Mouse (Mus musculus): ENCODE measurements around the gene Specc1. TPM values are rescaled to one million over a fixed set of nuclear protein-coding genes. Genes with fewer than 3 reads are reported as not detected.
A peak's percentile ranks its signal among the peaks of the same experiment; 100 is the strongest.

Specc1 gene
- total and polyA plus RNA-seq, 3 experiments = 2.5 to 5.8 TPM; not detected in 1

GRCm38 (mm10) chr11:62145216-62146110 lies 188.9 kb downstream of the Specc1 start:
- H3K9ac ChIP-seq (ENCODE audit: control insufficient read depth, low read depth, low read length, poor library complexity, severe bottlenecking) = no peak overlapping the region
- no peak overlapping the region for H3K4me3 ChIP-seq (ENCODE audit: control insufficient read depth in 1 of 2, insufficient read depth in 1 of 2, low read depth in 2 of 2, low read length in 2 of 2)
- H3K27me3 ChIP-seq (ENCODE audit: control insufficient read depth in 1 of 2, insufficient read depth in 2 of 2, low read length in 2 of 2) = no peaks in the 10 kb centered on the region
- H3K9me3 ChIP-seq (replicated peaks; ENCODE audit: insufficient read depth, low read length) = no peaks in the 10 kb centered on the region
- H3K4me1 ChIP-seq (ENCODE audit: control insufficient read depth in 1 of 2, insufficient read depth in 2 of 2, low read length in 2 of 2) = peaks cover 0 to 27% of the 10 kb centered on the region in 2 experiments; a peak in 3 of 4 replicates
- H3K36me3 ChIP-seq (ENCODE audit: control insufficient read depth in 1 of 2, insufficient read depth in 2 of 2, low read length in 2 of 2) = peaks cover 0 to 24% of the 10 kb centered on the region in 2 experiments; a peak in 2 of 4 replicates
- no peaks in the 10 kb centered on the region for H3K79me2 ChIP-seq (ENCODE audit: control insufficient read depth, insufficient read depth, low read length, poor library complexity)
- no peak overlapping the region for H3K27ac ChIP-seq (ENCODE audit: control insufficient read depth, low read depth, low read length)
- TF ChIP-seq E2F4 (IDR thresholded peaks at IDR 0.05; ENCODE audit: borderline replicate concordance, low read depth, low read length) = no peak
- TF ChIP-seq TBP (IDR thresholded peaks at IDR 0.05; ENCODE audit: low read depth, low read length) = no peak
- 0 out of 2 replicates have a peak, but pooled peaks have one; percentile 46 for TF ChIP-seq TCF12 (IDR thresholded peaks at IDR 0.05; ENCODE audit: low read depth, low read length)
- peak; percentile 14; the same call in 1 of the 2 replicates for TF ChIP-seq USF1 (IDR thresholded peaks at IDR 0.05; ENCODE audit: low read depth, low read length)
- TF ChIP-seq RCOR1 (IDR thresholded peaks at IDR 0.05; ENCODE audit: low read depth, low read length) = peak; percentile 91
- TF ChIP-seq EP300 (IDR thresholded peaks at IDR 0.05; ENCODE audit: low read depth in 1 of 2, low read length in 2 of 2) = peak; percentile 39 to 55; a peak in 3 of 4 replicates
- TF ChIP-seq SIN3A (IDR thresholded peaks at IDR 0.05; ENCODE audit: low read length) = peak; percentile 26; the same call in 1 of the 2 replicates
- TF ChIP-seq ETS1 (IDR thresholded peaks at IDR 0.05; ENCODE audit: low read depth, low read length) = peak; percentile 55; the same call in 1 of the 2 replicates
- peak; percentile 28 for DNase-seq (ENCODE audit: low read depth, low spot score)

GRCm38 (mm10) chr11:62146661-62147060 lies 190.1 kb downstream of the Specc1 start:
- no peaks in the 10 kb centered on the region for H3K9me3 ChIP-seq (replicated peaks; ENCODE audit: insufficient read depth, low read length)
- no peaks in the 10 kb centered on the region for H3K27me3 ChIP-seq (ENCODE audit: control insufficient read depth in 1 of 2, insufficient read depth in 2 of 2, low read length in 2 of 2)
- DNase-seq (ENCODE audit: low read depth, low spot score) = peak; percentile 46
- H3K36me3 ChIP-seq (ENCODE audit: control insufficient read depth in 1 of 2, insufficient read depth in 2 of 2, low read length in 2 of 2) = peaks cover 0 to 26% of the 10 kb centered on the region in 2 experiments; a peak in 2 of 4 replicates
- TF ChIP-seq EP300 (IDR thresholded peaks at IDR 0.05; ENCODE audit: low read depth in 1 of 2, low read length in 2 of 2) (peak in 1 of 2 experiments; percentile 32; a peak in 1 of 4 replicates), E2F4 (IDR thresholded peaks at IDR 0.05; ENCODE audit: borderline replicate concordance, low read depth, low read length) (no peak)
- H3K79me2 ChIP-seq (ENCODE audit: control insufficient read depth, insufficient read depth, low read length, poor library complexity) = no peaks in the 10 kb centered on the region
- H3K4me1 ChIP-seq (ENCODE audit: control insufficient read depth in 1 of 2, insufficient read depth in 2 of 2, low read length in 2 of 2) = peaks cover 0 to 27% of the 10 kb centered on the region in 2 experiments; a peak in 3 of 4 replicates
- no peak overlapping the region for H3K4me3 ChIP-seq (ENCODE audit: control insufficient read depth in 1 of 2, insufficient read depth in 1 of 2, low read depth in 2 of 2, low read length in 2 of 2)
- H3K27ac ChIP-seq (ENCODE audit: control insufficient read depth, low read depth, low read length) = no peak overlapping the region
- no peak overlapping the region for H3K9ac ChIP-seq (ENCODE audit: control insufficient read depth, low read depth, low read length, poor library complexity, severe bottlenecking)

GRCm38 (mm10) chr11:62148026-62148425 lies 191.5 kb downstream of the Specc1 start:
- Histone ChIP-seq H3K9ac (ENCODE audit: control insufficient read depth, low read depth, low read length, poor library complexity, severe bottlenecking) (peak overlapping the region; percentile 42), H3K4me3 (ENCODE audit: control insufficient read depth in 1 of 2, insufficient read depth in 1 of 2, low read depth in 2 of 2, low read length in 2 of 2) (no peak overlapping the region)

More at GRCm38 (mm10) chr11:62148026-62148425, 191.5 kb downstream of the Specc1 start:
- Histone ChIP-seq H3K9me3 (replicated peaks; ENCODE audit: insufficient read depth, low read length) (no peaks in the 10 kb centered on the region), H3K4me1 (ENCODE audit: control insufficient read depth in 1 of 2, insufficient read depth in 2 of 2, low read length in 2 of 2) (peaks cover 0 to 35% of the 10 kb centered on the region in 2 experiments; a peak in 3 of 4 replicates), H3K27ac (ENCODE audit: control insufficient read depth, low read depth, low read length) (peak overlapping the region; percentile 81), H3K27me3 (ENCODE audit: control insufficient read depth in 1 of 2, insufficient read depth in 2 of 2, low read length in 2 of 2) (no peaks in the 10 kb centered on the region), H3K79me2 (ENCODE audit: control insufficient read depth, insufficient read depth, low read length, poor library complexity) (no peaks in the 10 kb centered on the region), H3K36me3 (ENCODE audit: control insufficient read depth in 1 of 2, insufficient read depth in 2 of 2, low read length in 2 of 2) (peaks cover 0 to 31% of the 10 kb centered on the region in 2 experiments; a peak in 2 of 4 replicates)
- no peak for DNase-seq (ENCODE audit: low read depth, low spot score)
- TF ChIP-seq TCF12 (IDR thresholded peaks at IDR 0.05; ENCODE audit: low read depth, low read length) (no peak), USF2 (IDR thresholded peaks at IDR 0.05; ENCODE audit: borderline replicate concordance in 1 of 2, insufficient read depth in 1 of 2, low read depth in 1 of 2, low read length in 2 of 2) (no peak), TBP (IDR thresholded peaks at IDR 0.05; ENCODE audit: low read depth, low read length) (no peak), POLR2AphosphoS2 (IDR thresholded peaks at IDR 0.05; ENCODE audit: low read length) (no peak), MAFK (IDR thresholded peaks at IDR 0.05; ENCODE audit: borderline replicate concordance, low read depth, low read length) (no peak), NELFE (IDR thresholded peaks at IDR 0.05; ENCODE audit: low read depth, low read length) (no peak), HCFC1 (IDR thresholded peaks at IDR 0.05; ENCODE audit: low read depth, low read length) (no peak), ZC3H11A (IDR thresholded peaks at IDR 0.05; ENCODE audit: low read depth, low read length) (no peak), TAL1 (IDR thresholded peaks at IDR 0.05; ENCODE audit: low read length) (no peak), NRF1 (IDR thresholded peaks at IDR 0.05; ENCODE audit: insufficient read depth, low read depth, low read length, poor library complexity, severe bottlenecking) (no peak), MAZ (IDR thresholded peaks at IDR 0.05; ENCODE audit: low read depth, low read length) (no peak)
